Mouse (Mus musculus): Measurements from ENCODE around the gene Zfp281. TPM values are rescaled to one million over a fixed set of nuclear protein-coding genes. Genes with fewer than 3 reads are reported as not detected.

The Zfp281 gene
- total RNA-seq (2017) = 31.7 and 37.1 TPM in 2 replicates

DNA sequence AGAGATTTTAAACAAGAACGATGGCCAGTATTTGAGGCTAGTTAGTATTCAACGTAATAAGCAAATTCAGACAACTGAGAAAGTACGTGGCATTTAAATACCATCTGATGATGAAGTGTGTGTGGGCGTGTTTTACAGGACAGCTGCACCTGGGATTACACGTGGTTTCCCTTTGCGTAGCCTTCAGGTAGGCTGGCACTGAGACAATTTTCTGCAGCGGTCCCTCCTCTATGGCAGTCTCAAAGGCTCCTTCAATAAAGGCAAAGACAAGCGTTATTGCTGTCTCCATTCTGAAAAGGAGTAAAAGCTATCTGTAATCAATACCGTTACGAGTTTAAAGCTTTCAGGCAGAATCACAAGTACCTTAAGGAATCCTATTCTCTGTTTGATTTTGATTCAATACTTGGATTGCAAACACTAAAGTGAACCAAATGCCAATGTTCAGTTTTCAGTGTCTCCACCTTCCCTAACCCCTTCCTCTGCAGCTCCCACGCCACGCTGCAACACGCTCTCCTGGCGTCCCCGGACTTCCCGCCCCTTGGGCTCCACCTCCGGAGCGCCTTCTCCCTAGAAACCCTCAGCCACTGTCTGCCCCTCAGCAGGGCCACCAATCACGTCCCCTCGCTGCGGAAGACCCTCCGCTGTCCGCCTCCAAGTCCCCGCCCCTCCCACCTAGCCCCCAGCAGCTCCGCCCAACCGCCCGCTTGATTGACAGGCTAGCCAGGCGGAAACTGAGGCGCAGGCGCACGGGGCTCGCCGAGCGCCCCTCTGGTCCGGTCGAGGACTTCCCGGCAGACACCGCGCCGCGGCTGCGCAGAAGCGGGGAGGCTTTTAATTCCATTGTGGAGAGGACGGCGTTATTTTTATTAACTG is at the start of gene Zfp281:
Zfp281 (plus strand) TSS at position 756 of the 873 bp plus-strand sequence.
- ATAC-seq (replicated peaks in 1 of 2; ENCODE audit: insufficient read depth in 1 of 2, low FRiP score in 2 of 2, low TSS enrichment in 1 of 2, low read depth in 1 of 2, poor library complexity in 2 of 2, severe bottlenecking in 2 of 2) = peak; percentile 91 to 92

GRCm38 (mm10) chr1:136577890-136578663 is 46.6 kb upstream of the Zfp281 start:
- peak; percentile 42 to 47; a peak in 2 of 4 replicates for ATAC-seq (replicated peaks in 1 of 2; ENCODE audit: insufficient read depth in 1 of 2, low FRiP score in 2 of 2, low TSS enrichment in 1 of 2, low read depth in 1 of 2, poor library complexity in 2 of 2, severe bottlenecking in 2 of 2)

- peak in 1 of 2 experiments; percentile 56; a peak in 3 of 4 replicates for ATAC-seq (replicated peaks in 1 of 2; ENCODE audit: insufficient read depth in 1 of 2, low FRiP score in 2 of 2, low TSS enrichment in 1 of 2, low read depth in 1 of 2, poor library complexity in 2 of 2, severe bottlenecking in 2 of 2)
These were observed 45.3 kb upstream of the Zfp281 start for GRCm38 (mm10) chr1:136579360-136579759.

DNA sequence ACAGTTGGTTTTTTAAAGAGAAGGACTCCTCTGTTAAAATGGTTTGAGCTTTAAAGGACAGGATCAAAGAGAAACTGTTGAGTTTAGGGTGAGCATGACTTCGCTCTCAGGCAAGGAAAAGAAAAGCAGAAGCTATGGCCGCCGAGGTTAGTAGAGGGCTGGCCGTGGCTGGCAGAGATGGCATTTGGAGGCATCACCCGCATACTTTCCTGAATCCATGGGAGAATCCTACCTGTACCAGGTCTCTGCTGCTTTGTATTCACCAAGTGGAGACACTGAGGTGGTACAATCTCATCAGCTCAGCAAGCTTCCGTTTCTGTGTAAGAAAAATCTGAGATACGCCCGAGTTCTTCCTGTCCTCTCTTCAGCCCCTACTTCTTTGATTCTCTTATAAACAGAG is 44.4 kb upstream of the Zfp281 start:
- peak; percentile 31 to 54; a peak in 3 of 4 replicates for ATAC-seq (replicated peaks in 1 of 2; ENCODE audit: insufficient read depth in 1 of 2, low FRiP score in 2 of 2, low TSS enrichment in 1 of 2, low read depth in 1 of 2, poor library complexity in 2 of 2, severe bottlenecking in 2 of 2)

GRCm38 (mm10) chr1:136581841-136582240 is 42.9 kb upstream of the Zfp281 start:
- no peak for ATAC-seq (replicated peaks in 1 of 2; ENCODE audit: insufficient read depth in 1 of 2, low FRiP score in 2 of 2, low TSS enrichment in 1 of 2, low read depth in 1 of 2, poor library complexity in 2 of 2, severe bottlenecking in 2 of 2)

GRCm38 (mm10) chr1:136587761-136588405 is 36.8 kb upstream of the Zfp281 start:
- ATAC-seq (replicated peaks in 1 of 2; ENCODE audit: insufficient read depth in 1 of 2, low FRiP score in 2 of 2, low TSS enrichment in 1 of 2, low read depth in 1 of 2, poor library complexity in 2 of 2, severe bottlenecking in 2 of 2) = no peak

DNA sequence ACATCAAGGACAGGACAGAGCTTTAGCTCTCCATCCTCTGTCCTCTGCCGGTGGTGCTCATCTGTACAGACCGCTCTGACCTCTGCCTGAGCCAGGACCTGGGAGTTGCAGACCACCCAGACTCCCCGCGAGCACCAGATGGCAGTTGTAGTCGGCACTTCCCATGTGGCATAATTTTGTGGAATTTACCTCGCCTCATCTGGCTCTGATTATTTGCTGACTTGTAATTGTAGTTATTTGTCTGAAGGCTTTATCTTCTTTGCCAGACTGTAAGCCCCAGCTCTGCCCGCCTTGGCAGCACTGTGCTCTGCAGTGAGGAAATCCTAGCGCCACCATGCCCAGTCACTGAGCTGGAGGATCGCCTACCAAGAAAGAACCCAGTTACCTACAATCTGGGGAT is 35.8 kb upstream of the Zfp281 start:
- ATAC-seq (replicated peaks in 1 of 2; ENCODE audit: insufficient read depth in 1 of 2, low FRiP score in 2 of 2, low TSS enrichment in 1 of 2, low read depth in 1 of 2, poor library complexity in 2 of 2, severe bottlenecking in 2 of 2) = no peak

GRCm38 (mm10) chr1:136592741-136593140 is 32.0 kb upstream of the Zfp281 start:
- ATAC-seq (replicated peaks in 1 of 2; ENCODE audit: insufficient read depth in 1 of 2, low FRiP score in 2 of 2, low TSS enrichment in 1 of 2, low read depth in 1 of 2, poor library complexity in 2 of 2, severe bottlenecking in 2 of 2) = no peak

DNA sequence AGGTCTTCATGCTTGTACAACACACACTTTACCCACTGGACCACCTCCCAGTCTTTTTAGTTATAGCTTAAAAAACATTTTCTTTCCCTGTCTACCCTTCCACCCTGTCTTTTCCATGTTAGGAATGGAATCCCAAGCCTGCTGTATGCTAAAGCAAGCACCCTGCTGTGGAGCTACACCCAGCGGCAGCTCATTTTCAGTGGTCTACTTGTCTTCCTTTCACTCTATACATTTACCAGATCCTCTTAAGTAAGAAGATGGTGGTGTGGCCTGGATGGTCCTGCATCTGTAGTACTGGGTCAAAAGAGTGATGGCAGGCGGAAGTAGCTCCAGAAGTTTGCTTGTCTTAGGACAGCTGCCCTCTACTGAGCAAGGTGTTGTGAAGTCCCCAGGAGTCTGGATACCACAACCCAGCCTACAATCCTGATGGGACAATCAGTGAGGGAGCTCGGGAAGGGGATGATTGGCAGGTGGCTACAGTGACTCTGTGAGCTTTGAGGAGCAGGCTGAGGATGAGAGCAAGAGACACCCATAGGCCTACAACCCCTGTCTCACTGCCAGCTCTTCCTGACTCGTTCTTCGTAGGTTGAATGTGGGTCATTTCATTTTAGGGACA is 30.4 kb upstream of the Zfp281 start:
- no peak for ATAC-seq (replicated peaks in 1 of 2; ENCODE audit: insufficient read depth in 1 of 2, low FRiP score in 2 of 2, low TSS enrichment in 1 of 2, low read depth in 1 of 2, poor library complexity in 2 of 2, severe bottlenecking in 2 of 2)

DNA sequence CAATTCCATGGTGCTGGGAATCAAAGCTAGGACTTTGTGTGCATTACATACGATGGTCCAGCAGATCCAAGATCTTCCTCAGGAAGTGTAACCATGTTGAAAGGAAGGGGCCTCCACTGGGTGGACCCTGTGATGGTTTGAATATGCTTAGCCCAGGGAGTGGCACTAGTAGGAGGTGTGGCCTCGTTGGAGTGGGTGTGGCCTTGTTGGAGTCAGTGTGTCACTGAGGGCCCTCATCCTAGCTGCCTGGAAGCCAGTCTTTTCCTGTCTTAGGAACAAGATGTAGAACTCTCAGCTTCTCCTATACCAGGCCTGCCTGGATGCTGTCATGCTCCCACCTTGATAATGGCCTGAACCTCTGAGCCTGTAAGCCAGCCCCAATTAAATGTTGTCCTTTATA is 27.9 kb upstream of the Zfp281 start:
- ATAC-seq (replicated peaks in 1 of 2; ENCODE audit: insufficient read depth in 1 of 2, low FRiP score in 2 of 2, low TSS enrichment in 1 of 2, low read depth in 1 of 2, poor library complexity in 2 of 2, severe bottlenecking in 2 of 2) = no peak

DNA sequence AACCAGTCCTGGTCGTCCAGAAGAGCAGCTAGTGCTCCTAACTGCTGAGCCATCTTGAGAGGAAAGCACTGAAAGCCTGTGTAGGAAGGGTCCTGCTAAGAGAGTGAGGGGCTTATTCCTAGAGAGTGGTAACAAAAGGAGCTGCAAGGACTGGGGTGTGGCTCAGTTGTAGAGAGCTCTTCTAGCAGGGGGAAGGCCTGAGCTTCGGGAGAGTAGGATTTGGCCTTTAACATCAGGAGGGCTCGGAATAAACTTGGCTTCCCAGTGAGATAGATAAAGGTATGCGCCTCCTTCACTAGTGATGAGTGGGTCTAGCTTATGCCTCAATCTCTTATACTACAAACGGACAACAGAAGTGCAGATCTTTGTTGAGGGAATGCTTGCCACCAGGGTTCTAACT is 26.4 kb upstream of the Zfp281 start:
- ATAC-seq (replicated peaks in 1 of 2; ENCODE audit: insufficient read depth in 1 of 2, low FRiP score in 2 of 2, low TSS enrichment in 1 of 2, low read depth in 1 of 2, poor library complexity in 2 of 2, severe bottlenecking in 2 of 2) = no peak

- ATAC-seq (replicated peaks in 1 of 2; ENCODE audit: insufficient read depth in 1 of 2, low FRiP score in 2 of 2, low TSS enrichment in 1 of 2, low read depth in 1 of 2, poor library complexity in 2 of 2, severe bottlenecking in 2 of 2) = no peak
These were observed 24.6 kb upstream of the Zfp281 start for GRCm38 (mm10) chr1:136600067-136600466.

DNA sequence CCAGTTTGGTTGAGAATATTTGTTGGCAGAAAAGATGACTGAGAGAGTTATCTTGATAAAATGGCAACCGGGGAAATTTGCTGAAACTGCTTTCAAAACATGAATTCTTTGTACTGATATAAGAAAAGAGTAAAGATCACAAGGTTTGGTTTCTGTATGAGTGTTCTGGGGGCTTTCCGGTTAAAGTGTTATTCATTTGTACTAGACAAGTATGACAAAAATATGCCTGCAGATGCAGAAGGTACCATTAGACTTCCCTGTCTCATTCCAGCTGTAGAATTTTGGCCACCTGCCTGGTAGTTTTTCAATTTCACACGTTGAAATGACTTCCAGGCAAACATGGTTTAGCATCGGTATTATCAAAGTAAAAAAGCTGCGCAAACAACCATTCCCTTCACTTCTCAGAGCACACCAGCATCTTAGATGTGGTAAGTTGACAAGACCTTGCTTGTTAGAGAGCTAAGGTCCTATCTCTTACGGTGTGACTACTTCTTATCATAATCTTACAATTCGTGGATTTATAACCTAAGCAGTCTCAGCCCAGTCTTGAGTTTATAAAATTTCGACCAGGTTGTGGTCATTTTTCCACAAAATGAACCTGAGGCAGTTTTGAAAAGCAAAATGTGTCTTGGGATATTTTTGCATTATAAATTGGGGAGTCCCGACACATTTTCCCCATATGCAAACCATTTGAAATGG is 23.9 kb upstream of the Zfp281 start:
- ATAC-seq (replicated peaks in 1 of 2; ENCODE audit: insufficient read depth in 1 of 2, low FRiP score in 2 of 2, low TSS enrichment in 1 of 2, low read depth in 1 of 2, poor library complexity in 2 of 2, severe bottlenecking in 2 of 2) = no peak

- ATAC-seq (replicated peaks in 1 of 2; ENCODE audit: insufficient read depth in 1 of 2, low FRiP score in 2 of 2, low TSS enrichment in 1 of 2, low read depth in 1 of 2, poor library complexity in 2 of 2, severe bottlenecking in 2 of 2) = no peak
These were observed 23.3 kb upstream of the Zfp281 start for GRCm38 (mm10) chr1:136601346-136601888.

- ATAC-seq (replicated peaks in 1 of 2; ENCODE audit: insufficient read depth in 1 of 2, low FRiP score in 2 of 2, low TSS enrichment in 1 of 2, low read depth in 1 of 2, poor library complexity in 2 of 2, severe bottlenecking in 2 of 2) = no peak
These were observed 22.4 kb upstream of the Zfp281 start for GRCm38 (mm10) chr1:136602303-136602702.

GRCm38 (mm10) chr1:136604190-136604589 is 20.5 kb upstream of the Zfp281 start:
- ATAC-seq (replicated peaks in 1 of 2; ENCODE audit: insufficient read depth in 1 of 2, low FRiP score in 2 of 2, low TSS enrichment in 1 of 2, low read depth in 1 of 2, poor library complexity in 2 of 2, severe bottlenecking in 2 of 2) = no peak

DNA sequence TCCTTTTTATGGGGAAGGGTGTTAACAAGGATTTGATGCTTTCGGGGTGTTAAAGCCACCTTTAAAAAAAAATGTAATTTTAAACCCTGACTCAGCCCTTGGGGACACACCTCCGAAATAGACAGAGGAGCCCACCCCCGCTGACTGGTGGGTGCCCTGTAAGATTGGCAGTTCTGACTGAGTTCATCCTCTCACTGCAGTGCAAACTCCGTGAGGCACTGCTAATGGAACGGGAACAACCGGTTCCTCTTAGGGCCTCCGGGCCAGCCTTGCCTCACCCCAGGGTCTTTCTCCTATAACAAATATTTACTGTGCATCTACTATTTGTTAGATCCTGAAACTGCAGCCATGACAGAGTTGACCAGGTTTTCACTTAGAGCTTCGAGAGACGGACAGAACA is 18.9 kb upstream of the Zfp281 start:
- no peak for ATAC-seq (replicated peaks in 1 of 2; ENCODE audit: insufficient read depth in 1 of 2, low FRiP score in 2 of 2, low TSS enrichment in 1 of 2, low read depth in 1 of 2, poor library complexity in 2 of 2, severe bottlenecking in 2 of 2)
